Mouse (Mus musculus): ENCODE results near the gene Arhgap35.
A peak's percentile ranks its signal among the peaks of the same experiment; 100 is the strongest.

Gene Arhgap35

GRCm38 (mm10) chr7:16519310-16519709 is 95.5 kb downstream of the Arhgap35 start:
- DNase-seq (ENCODE audit: low spot score) = no peak

DNA sequence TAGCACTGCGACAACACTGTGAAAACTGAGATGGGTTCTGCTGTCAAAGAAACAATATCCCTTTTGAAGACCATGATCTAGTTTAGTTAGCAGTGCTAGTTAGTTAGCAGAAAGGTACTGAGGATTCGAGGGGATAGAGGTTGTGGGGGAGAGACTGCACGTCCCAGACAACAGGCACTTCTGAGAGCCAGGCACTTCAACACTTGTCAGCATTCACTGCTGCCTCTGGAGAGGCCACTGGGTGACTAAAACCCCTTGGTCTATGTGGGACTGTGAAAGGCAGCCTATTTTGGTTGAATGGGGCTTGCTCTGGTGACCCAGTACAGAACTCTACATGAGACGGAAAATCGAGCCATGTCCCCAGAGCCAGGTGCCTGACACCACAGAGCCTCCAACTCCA is 97.6 kb downstream of the Arhgap35 start:
- no peak for DNase-seq (ENCODE audit: low spot score)

- DNase-seq (ENCODE audit: low spot score) = peak; percentile 73
These were observed 107.5 kb downstream of the Arhgap35 start for GRCm38 (mm10) chr7:16507284-16507683.

DNA sequence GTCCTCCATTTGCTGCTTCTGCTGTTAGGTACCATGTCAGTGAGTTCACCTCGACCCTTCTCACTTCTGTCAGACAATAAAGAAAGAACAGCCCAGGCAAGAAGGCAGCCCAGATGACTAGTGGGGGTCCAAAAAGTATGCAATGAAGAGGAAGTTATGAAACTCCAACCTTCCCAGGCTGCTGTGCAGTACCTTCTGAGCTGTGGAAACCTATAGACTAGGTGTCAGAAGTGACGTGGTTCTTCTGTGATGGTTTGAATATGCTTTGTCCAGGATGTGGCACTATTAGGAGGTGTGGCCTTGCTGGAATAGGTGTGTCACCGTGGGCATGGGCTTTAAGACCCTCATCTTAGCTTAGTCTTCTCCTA is 109.6 kb downstream of the Arhgap35 start:
- no peak for DNase-seq (ENCODE audit: low spot score)

GRCm38 (mm10) chr7:16504573-16505225 is 110.1 kb downstream of the Arhgap35 start:
- DNase-seq (ENCODE audit: low spot score) = no peak

DNA sequence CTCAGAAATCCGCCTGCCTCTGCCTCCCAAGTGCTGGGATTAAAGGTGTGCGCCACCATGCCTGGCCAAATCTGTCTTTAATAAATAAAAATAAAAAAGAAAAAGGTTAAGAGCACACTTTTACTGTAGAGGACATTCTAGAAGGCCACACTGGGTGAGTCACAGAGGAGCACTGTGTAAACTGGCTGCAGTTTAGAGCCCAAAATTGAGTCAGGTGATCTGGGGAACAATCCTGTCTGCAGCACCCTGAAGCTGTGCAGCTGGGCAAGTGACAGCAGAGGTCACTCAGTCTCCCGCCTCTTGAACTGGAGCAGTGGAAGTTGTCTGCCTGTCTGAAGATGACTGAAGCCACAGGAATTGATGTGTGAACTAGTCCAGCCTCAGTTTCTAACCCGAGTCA is 113.2 kb downstream of the Arhgap35 start:
- no peak for DNase-seq (ENCODE audit: low spot score)

DNA sequence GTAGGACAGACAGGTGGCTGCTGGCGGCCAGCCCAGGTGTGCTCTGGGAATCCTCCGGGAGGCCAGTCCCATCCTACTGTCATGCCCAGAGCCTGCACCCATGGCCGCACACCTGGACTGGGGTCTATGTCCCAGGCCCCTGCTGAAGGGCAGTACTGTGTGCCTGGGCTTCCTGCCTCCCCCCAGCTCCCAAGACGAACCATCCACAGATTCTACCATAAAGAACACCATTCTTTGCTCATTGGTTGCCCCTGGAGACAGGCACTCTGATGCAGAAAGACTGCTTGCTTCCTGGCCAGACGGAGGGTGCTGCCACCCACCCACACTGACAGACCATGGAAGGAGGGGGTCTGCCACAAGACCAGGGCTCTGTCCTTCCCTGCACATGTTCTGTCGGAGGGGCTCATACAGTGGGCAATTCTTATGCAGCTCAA is 115.1 kb downstream of the Arhgap35 start:
- no peak for DNase-seq (ENCODE audit: low spot score)

DNA sequence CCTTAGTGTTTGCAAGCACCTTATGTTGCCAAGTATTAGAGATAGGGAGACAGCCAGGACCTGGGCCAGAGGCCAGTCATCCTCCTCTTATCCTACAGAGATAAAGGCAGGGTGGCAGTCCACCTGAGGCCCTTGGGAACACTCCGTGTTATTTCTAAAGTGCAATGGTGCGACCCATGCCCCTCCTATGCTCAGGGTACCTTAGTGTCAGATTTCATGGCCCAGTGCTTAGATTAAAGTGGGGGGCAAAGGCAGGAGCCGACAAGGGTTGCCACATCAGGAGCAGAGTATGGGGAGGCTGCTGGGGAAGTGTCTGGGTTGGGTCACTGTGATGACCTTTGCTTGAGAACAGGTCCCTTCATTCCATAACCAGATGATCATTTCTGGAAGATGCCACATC is 118.5 kb downstream of the Arhgap35 start:
- no peak for DNase-seq (ENCODE audit: low spot score)

DNA sequence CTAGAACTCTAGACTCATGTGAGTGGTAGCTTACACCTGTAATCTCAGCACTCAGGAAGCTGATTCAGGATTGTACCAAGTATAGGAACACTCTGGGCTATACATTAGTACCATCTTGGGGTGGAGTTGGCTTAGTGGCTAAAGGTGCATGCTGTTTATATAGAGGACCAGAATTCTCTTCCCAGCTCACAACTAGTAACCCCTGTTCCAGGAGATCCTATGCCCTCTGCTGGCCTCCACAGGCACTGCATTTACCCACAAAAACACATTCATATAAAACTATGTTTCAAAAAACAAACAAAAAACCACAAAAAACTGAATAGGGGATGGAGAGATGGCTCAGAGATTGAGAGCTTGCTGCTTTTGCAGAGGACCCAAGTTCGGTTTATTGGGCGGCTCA is 121.4 kb downstream of the Arhgap35 start:
- peak; percentile 55 for DNase-seq (ENCODE audit: low spot score)

DNA sequence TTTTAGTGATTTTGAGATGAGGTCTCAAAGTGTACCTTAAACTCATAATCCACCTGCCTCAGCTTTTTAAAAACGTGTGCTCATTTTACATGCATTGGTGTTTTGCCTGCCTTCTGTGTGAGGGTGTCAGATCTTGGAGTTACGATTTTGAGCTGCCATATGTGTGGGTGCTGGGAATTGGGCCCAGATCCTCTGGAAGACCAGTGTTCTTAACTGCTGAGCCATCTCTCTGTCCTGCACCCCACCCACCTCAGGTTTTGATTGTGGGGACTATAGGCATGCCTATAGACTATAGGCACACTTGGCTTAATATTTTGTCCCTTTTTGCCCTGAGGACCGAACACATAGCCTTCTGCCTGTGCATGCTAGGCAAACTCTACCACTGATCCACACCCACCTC is 122.6 kb downstream of the Arhgap35 start:
- DNase-seq (ENCODE audit: low spot score) = no peak

- DNase-seq (ENCODE audit: low spot score) = peak; percentile 74
These were observed 123.0 kb downstream of the Arhgap35 start for GRCm38 (mm10) chr7:16491759-16492158.

DNA sequence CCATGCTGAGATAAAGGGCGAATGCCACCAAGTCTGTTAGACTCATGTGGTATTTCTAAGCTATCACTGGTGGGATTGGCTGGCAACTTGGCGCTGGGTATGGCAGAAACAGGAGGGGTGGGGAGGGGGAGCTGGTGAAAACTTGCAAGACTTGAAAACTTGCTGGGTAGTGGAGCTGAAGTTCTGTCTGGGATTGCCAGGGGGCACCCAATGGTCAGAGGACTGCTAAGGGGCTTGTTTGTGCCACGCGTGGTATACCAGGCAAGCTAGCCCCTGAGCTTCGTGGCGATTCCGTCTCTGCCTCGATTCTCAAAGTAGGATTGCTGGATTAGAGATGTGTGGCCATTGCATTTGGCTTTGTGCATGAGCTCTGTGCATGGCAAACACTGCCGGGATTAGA is 124.8 kb downstream of the Arhgap35 start:
- DNase-seq (ENCODE audit: low spot score) = no peak

DNA sequence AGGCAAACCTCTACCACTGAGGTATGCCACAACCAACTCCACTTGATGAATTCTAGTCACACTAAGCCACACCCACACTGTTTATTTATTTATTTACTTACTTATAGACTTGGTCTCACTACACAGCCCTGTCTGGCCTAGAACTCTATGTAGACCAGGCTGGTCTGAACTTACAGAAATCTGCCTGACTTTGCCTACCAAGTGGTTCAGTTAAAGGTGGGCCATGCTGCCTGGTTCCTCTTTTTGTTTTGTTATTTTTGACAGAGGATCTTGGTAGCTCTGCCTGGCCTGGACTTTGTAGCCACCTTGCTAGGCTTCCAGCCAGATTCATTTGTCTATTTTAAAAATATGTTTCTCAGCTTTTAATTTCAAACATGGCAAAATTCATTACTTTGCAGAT is 126.0 kb downstream of the Arhgap35 start:
- DNase-seq (ENCODE audit: low spot score) = no peak

GRCm38 (mm10) chr7:16477628-16478027 is 137.2 kb downstream of the Arhgap35 start, which contains the start of gene Npas1:
Gene Npas1, minus strand, starts transcription at chr7:16477728.
- no peak for DNase-seq (ENCODE audit: low spot score)

DNA sequence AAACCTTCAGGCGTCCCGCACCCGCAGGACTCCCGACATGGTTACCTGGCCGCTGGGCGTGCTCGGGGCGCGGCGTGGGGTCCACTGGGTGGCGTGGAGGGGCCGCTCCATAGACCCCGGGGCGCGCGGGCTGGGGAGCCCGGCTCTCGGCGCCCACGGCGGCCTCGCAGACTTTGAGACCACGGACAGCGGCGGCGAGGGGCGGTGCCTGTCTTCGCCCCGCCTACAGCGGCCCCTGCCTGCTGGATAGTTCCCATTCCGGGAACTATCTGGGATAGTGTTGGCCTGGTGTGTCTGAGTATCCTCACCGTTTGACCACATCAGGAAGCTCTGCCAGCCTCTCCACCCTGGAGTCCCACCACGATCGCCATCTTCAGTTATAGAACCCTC is 138.2 kb downstream of the Arhgap35 start:
- peak; percentile 36 for DNase-seq (ENCODE audit: low spot score)

GRCm38 (mm10) chr7:16475764-16476599 is 138.8 kb downstream of the Arhgap35 start:
- no peak for DNase-seq (ENCODE audit: low spot score)

DNA sequence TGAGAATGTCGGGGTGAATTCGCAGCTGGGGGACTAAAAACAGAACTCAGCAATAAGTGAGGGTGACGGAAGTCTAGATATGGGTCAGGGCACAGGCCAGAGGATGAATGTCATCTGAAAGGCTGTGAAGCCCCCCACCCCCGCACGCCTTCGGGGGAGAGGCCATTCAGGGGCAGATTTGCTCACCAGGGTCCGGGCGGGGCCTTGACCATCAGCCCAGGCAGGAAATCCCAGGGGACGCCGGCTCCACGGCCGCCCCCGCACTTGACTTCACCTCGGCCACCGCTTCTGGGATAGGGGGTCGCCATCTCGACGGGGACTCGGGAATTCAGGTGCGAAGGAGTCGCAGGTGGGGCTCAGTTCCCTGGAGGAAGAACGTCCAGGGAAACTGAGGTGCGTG is 139.5 kb downstream of the Arhgap35 start:
- DNase-seq (ENCODE audit: low spot score) = no peak

- peak; percentile 26 for DNase-seq (ENCODE audit: low spot score)
These were observed 140.3 kb downstream of the Arhgap35 start for GRCm38 (mm10) chr7:16474445-16474844.

DNA sequence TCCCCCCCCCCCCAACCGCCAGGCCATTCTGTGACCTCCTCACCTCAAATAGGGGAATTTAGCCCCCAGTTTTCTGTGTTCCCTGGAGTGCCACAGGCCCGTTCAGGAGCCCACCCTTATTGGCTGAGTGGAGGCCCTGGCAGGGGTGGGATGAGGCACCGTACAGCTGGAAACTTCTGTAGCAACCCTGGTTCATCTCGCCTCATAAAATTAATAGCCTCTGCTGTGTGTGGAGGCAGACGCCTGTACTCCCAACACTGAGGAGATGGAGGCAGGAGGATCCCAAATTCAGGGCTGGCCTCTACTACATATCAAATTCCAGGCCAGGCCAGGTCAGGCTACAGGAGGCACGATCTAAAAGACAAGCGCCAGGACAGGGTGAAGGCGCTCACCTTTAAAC is 140.9 kb downstream of the Arhgap35 start:
- DNase-seq (ENCODE audit: low spot score) = no peak

DNA sequence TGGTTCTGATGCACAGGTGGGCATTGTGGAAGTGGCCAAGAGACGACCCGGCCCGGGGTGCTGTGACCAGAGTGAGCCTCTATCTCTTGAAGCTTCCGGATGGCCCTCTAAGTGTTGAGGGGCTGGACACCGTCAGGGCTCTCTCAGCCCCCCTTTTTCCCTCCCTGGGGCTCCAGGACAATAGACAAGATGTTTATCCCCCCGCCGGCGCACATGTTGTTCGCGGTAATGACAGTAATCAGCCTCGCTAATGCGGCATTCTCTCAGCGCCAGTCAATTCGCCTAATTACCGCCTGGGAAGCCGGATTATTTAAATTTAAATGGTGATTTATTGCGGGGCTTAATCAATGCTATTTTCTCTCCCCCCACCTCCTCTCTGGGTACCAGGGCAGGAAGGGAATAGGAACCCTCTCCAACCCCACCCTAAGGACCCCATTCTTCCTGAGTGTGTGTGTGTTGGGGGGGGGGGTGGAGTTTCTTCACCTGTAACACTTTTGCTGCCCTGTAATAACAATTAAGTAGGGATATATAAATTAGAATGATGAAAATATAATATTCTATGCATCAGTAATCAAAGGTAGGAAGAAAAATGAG is 142.6 kb downstream of the Arhgap35 start:
- no peak for DNase-seq (ENCODE audit: low spot score)

DNA sequence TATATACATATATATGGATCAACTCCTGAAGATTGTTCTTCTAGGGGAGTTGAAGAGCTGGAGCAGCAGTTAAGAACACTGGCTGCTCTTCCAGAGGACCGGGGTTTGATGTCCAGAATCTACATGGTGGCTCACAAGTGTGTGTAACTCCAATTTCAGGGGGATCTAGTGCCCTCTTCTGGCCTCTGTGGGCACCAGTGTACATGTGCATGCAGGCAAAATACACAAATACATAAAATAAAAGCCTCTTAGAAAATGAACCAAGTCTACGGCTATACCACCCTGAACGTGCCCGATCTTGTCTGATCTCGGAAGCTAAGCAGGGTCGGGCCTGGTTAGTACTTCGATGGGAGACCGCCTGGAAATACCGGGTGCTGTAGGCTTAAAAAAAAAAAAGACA is 143.2 kb downstream of the Arhgap35 start:
- DNase-seq (ENCODE audit: low spot score) = peak; percentile 68

DNA sequence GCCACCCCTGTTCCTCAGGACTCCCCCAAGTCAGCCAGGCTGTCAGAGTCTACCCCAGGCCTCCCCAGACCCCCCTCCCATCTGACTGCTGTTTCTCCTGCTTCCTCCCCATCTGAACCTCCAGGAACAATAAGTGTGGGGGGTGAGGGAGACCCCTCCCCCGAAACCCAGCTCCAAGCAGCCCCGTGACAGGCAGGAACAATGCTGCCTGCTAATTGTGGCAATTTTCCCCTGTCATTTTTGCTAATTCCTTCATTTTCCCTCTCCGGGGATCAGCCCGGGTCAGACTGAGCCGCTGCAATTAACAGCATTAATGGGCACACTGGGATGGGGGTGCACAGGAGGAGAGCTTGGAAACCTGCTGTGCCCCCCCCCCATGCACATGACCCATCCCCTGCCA is 146.7 kb downstream of the Arhgap35 start:
- DNase-seq (ENCODE audit: low spot score) = no peak

GRCm38 (mm10) chr7:16466565-16466964 is 148.2 kb downstream of the Arhgap35 start:
- DNase-seq (ENCODE audit: low spot score) = peak; percentile 58

All from embryo, embryonic 10.5 days (tissue).